Mouse (Mus musculus) telencephalon, adult 2 months (tissue): ENCODE data around the gene Trh.

ENCODE experiments used
- DNase-seq: peaks from one replicate; pipeline ENCODE4 v3.0.0-alpha.2; 2011; ENCODE audit warnings: low read depth, low spot score

Trh gene

GRCm38 (mm10) chr6:92224981-92225380 is 19.5 kb downstream of the Trh start:
- peak; percentile 55 for DNase-seq

DNA sequence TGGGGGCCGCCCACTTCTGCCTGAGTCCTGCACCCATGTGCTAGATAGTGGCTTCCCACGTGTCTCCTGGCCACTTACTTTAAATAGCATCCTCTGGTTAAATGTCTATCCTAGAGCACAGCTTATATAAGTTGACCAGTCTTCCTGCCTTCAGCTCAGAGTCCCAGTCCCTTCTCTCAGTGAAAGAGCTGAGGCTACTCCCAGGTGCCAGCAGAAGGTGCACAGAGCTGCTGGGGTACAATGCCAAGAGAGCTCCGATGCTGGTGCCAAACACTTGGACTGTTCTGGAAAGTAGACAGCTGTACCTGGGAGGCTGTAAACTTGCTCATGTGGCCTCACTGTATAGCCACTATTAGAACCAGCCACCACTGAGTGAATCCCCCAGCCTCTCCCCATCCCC is 22.4 kb downstream of the Trh start:
- no peak for DNase-seq

DNA sequence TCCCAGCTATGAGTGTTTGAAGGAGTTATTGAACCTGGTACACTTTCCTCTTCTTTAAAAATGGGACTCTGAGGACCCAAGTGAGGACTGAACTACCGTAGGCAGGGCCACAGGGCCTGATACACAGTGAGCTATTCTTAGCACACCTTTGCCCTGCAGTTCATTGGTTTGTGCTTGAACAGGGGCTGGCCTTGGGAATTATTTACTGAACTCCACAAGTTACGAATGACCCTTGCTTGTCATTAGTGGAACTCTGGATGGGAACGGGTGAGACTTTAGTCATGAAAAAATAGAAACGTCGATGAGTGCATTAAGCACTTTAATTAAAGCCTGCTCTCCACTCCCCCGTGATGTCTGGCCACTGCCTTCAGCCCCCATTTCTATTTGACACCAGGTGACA is 22.8 kb downstream of the Trh start:
- no peak for DNase-seq

GRCm38 (mm10) chr6:92219445-92219844 is 25.0 kb downstream of the Trh start:
- peak; percentile 34 for DNase-seq

DNA sequence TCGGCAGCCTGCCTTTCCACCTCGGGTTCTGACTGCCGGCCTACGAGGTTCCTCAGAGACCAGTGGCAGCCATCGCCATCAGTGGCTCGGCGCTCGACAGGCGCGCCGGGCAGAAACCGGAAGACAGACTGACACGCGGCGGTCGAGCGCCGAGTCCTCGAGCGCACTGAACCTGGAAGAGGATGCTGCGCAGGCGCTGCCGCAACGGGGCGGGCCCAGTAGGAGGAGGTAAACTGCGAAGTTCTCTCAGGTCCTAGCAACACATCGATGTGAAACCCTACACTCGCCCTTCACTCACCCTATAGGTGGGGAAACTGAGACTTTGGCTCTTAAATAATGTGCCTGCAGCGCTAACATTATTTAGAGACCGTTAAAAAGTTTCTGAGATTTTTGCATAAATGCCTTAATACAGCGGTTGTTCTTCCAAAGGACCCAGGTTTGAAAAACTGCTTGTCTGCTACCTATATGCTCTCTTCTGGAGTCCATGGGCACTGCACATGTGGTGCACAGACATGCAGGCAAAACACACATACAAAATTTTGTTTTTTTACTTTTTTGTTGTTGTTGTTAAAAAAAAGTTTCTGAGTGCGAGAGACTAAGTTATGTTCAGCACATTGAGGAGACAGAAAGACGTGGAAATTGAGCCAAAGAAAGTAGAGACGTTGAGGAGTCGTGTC is 29.5 kb downstream of the Trh start, which contains the start of gene Rbsn:
Rbsn (minus strand) TSS at position 153 of the 677 bp plus-strand sequence.
- peak; percentile 90 for DNase-seq

- DNase-seq, result no peak
Measured at GRCm38 (mm10) chr6:92214055-92214772, 30.2 kb downstream of the Trh start.

DNA sequence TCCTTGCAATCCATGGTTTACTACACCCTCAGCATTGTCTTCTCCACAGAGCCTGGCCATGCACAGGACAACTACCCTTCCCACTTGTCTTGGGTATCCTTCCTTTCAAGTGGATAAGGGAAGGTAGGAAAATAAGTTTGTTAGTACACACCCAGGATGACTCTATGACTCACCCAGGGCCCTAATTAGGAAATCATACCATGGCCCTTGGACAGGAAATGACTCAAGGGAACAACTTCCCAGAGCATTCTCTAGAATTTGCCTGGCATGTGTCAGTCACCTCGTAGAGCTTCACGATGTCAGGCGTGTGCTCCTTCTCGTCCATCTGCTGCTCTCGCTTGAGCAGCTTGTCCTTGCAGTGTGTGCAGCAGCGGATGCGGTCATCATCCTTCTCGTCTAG is 45.0 kb downstream of the Trh start:
- no peak for DNase-seq
